Mouse (Mus musculus): ENCODE results near the gene Plk5.

DNA sequence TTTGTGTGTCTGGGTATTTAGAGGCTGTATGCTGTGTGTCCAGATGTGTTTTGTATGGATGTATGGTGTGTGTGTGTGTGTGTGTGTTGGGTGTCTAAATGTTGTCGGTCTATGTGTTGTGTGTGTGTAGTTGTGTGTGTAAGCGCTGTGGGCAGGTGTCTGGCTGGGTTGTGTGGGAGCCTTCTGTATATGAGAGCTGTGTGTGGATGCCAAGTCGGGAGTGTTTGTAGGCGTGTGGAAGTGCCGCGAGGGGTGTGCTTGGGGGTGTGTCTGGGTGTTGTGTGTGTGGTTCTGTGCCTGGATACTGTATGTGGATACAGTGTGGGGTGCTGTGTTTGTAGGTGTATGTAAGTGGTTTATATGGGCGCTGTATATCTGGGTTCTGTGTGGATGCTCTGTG lies 1.1 kb downstream of the Plk5 start:
- no peak for TF ChIP-seq POLR2A (IDR thresholded peaks at IDR 0.05; ENCODE audit: low read depth, low read length)
- TF ChIP-seq CTCF (IDR thresholded peaks at IDR 0.05; ENCODE audit: extremely low read depth, insufficient read length, insufficient replicate concordance, low read depth, low read length), result no peak
